Mouse (Mus musculus) heart, adult 18-20 months (tissue): ENCODE results near the gene Tbc1d8b. TPM values are rescaled to one million over a fixed set of nuclear protein-coding genes. Genes with fewer than 3 reads are reported as not detected.
"Not testable (repeated sequence)": the region's sequence is repeated elsewhere in the genome, so short reads cannot be mapped to it uniquely, and the experiment has no call there.

Experiments used
- DNase-seq, 2 experiments: peaks; one replicate each; pipeline ENCODE4 v3.0.0; 2021 to 2022; ENCODE audit warnings: mixed read lengths in 1 of 2
- long read RNA-seq, 2 experiments: library from polyadenylated mRNA; stranded (forward); transcript quantifications; one replicate each; pipeline ENCODE4 v2.0.0; 2021
- total RNA-seq, 2 experiments: library from RNA; stranded (reverse); gene quantifications; 2 replicates each; pipeline ENCODE4 v1.2.3; 2021

The Tbc1d8b gene
- 1 to 10 TPM; 5.6 to 5.7 TPM for total RNA-seq
- long read RNA-seq, experiment 1 = 0 reads
- long read RNA-seq, experiment 2 = 0 reads

DNA sequence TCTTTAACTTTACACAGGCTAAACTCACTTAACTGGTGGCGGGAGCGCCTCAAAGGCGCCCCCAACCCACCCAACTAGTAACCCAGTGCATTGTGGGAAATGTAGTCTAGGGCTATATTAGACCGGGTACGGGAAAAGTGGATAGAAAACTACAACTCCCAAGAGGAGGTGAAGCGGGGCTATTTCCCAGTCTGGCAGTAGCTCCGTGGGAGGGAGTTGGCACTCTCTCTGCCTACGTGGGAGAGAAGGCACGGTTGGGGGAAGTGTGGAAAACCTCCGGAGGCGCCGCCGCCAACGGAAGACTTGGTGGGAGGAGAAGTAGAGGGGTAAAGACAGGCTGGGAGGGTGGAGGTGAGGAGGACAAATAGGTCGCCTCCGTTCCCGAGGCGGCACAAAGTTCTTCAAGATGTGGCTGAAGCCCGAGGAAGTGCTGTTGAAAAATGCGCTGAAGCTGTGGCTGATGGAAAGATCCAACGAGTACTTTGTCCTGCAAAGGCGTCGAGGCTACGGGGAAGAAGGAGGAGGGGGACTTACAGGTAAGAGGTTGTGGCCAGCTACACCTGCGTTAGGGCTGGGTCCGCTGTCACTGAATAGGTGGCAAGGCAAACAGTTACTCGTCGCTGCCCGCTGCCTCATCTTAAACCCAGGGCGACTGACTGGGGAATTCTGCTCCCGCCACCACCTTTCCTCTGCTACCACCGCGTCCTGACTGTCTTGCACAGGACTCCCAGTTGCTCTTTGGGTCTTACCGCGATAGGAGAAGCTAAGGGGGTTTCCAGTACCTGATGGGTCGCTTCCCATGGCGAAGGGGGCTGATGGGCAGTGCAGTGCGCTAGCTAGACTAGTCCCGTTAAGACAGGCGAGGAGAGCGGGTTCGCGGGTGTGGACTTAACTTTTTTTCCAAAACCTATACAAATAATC lies at the start of gene Tbc1d8b:
TSS of gene Tbc1d8b (plus strand) at position 222 of the 921 bp plus-strand sequence.
- peak; percentile 89 to 94 for DNase-seq

DNA sequence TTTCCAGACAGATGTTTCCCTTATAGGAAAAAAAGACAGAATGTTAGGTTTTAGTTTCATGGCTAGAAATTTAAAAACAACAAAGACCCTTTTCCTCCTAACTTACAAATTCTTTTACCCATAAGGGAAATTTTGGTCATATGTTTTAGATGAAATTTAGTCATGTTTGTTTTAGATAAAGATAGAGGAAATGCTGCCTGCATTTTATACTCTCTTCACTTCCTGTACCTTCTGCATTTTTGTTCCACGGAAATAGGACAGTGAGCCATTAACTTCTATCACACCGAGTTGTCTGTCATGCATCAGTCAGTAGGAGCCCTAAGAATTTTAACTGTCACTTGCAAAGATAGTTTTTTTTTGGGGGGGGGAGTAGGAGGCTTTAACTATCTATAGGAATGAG lies 45.1 kb upstream of the Tbc1d8b start:
- no peak for DNase-seq

DNA sequence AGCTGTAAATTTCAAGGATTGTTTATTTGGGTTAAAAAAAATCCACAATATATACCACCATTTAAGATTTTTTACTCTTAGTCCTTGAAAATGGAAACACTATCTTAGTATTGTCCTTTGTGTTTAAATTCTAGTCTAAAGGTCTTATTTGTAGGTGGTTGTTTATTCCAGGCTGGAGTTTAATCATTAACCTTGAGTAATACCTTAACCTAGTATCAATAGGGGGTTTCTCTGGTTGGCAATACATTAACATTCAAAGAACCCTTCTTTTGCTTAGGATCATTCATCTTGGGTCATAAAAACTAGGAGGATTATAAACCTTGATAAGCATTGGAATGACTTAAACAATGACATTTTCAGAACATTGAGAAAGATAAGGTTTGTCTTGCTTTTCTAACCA lies 44.4 kb upstream of the Tbc1d8b start:
- DNase-seq = no peak

DNA sequence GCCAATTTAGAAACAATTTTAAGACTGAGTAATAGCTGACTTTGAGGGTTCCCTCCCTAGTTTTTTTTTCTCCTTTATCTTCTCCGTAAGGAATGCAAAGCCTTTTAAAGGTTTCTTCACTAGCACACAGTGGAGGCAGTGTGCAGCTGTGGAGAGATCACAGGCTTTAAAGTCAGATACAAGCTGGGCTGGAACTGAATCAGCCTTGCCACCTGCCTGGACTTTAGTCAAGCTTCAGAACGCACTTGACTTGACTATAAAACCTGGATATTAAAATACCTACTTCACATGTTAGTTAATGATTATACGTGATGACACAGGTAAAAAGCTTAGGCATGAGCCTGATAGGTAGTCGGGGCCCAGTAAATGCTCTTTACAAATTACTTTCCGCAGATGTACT lies 32.6 kb upstream of the Tbc1d8b start:
- no peak for DNase-seq

DNA sequence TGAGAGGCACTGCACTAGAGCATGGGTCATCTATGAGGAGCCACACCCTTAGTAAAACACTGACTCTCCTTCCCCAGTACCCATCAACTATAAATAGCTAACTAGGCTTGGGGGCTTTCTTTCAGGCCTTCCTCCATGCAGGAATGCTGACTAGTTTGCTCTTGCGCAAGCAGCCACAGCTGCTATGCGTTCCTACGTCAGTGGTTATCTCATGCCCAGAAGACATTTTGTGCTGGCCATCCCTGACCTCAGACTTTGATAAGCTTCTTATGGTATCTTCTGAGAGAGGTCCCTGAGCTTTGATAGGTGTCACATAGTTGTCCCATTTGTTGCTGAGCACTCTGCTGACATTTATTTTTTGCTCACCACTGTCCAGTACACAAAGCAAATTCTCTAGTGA lies 31.5 kb upstream of the Tbc1d8b start:
- peak; percentile 7 to 8 for DNase-seq

DNA sequence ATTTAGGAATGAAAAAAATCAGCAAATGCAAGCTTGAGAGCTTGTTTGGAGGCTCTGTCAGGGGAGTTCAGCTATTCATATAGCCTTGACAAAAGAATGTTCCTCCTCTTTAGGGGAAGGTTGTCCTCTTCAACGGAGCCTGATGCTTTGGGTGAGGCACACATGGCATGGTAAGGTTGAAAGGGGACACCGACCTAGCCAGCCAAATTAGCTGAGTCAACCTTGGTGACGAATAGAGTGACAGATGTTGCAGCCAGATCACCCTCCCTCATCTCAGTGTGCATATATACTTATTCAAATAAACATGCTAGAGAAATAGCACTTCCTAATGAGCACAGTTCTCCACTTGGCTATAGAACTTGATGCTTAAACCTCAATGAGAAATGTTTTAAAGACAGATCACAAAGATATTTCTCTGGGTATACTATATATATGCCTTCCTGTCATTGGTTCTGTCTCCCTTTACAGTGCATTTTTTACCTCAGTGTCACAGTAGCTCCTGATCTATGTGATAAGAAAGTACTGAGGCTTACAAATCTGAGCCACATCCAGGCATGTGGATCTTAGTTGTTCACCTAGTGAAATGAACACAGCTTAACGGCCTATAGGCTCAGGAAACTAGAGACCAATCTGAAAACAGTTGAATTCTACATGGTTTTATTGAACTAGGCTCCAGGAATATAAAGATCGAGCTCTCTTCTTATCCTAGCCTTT lies 30.3 kb upstream of the Tbc1d8b start:
- no peak for DNase-seq

DNA sequence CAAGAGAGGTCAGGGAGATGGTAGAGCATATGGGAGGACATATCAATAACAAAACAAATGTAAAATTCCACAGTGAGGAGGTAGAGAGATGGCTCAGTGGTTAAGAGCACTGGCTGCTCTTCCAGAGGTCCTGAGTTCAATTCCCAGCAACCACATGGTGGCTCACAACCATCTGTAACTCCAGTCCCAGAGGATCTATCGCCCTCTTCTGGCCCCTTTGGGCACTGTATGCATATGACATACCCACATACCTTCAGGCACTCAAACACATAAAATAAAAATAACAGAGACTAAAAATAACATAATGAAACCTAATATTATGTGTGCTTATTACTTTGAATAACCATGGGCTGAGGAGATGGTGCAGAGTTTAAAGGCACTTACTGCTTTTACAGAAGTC lies 22.7 kb upstream of the Tbc1d8b start:
- no peak for DNase-seq

DNA sequence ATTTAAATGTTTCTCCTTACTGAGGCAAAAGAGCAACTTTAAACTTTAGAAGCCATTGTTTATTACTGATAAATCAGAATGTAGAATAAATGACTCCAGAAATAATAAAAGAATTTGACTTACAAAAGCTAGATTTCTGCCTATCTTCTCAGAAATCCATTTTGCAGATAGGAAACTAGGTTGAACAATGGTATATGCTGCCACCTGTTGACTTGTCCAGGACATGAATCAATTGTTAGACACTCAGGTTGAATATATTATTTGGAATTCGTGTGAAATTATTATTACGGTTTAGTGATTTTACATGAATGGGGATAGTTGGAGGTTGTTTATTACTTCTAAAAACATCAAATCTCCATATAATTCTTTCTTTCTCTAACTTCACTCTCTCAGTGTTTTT lies 19.0 kb upstream of the Tbc1d8b start:
- no peak for DNase-seq

DNA sequence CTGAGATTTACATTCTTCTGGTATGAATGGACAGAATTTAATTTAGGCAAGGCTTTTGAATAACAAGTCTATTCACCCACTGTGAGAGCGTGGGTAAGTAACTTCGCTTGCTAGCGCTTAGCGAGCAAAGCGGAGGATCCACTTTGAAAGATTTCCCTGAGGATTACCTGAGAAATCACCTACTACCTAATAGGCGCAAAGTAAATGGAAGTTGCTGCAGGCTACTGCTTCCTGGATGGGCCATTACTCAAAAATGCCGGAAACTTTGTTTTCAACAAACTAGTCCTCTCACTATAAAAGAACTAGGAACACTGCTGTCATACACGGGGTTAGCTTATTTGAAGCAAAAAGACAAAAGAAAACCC lies 404 bp upstream of the Tbc1d8b start:
- DNase-seq = no peak

DNA sequence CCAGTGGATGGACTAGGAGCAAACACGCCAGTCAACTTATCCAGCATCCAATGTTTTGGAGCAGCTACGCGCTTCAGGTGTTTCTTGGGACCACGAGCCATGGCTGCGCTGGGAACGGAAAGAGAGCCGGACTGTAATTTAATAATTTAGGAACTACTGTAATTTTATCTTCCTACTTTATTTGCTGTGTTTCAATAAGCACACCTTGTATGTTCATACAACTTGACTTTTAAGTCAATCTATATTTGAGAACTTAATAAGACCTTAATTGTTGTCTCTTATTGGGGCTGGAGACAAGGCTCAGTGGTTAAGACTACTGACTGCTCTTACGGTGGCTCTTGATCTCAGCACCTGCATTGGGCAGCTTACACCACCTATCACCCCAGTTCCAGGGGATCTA lies 29.6 kb downstream of the Tbc1d8b start, which contains the start of gene Gm15013:
TSS of gene Gm15013 (minus strand) at position 101 of the 400 bp plus-strand sequence.
- no peak for DNase-seq

DNA sequence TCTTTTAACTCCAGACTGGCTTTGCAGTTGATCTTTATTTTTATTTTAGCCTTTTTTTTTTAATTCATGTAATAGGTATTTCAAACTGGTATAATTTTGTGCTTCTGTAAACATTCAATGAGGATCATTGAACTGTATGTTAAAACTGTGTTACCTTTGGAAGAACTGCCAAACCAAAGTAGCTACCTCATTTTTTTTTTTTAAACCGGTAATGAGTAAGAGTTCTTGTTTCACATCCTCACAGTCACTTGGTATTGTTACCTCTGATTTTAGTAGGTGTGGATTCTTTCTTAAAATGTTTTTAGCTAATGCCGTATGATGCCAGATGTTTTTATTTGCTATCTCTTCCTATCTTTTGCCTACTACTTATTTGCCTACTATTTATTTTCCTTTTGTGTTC lies 37.6 kb downstream of the Tbc1d8b start:
- no peak for DNase-seq

DNA sequence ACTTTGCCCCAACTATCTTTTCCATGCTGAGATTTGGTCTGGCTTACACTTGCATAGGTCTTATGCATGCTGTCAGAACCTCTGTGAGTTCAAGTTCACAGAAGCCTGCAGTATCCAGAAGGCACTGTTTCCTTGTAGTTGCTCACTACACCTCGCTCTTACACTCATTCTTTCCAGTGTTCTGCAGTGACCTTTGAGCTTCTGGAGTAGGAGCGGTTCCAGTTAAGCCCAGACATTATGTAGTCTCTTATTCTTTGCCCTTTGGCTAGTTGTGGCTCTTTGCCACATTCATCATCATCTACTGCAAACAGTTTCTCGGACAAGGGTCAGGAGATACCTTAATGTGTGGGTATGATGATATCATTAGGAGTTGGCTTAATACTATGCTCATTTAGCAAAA lies 45.7 kb downstream of the Tbc1d8b start:
- DNase-seq = no peak

DNA sequence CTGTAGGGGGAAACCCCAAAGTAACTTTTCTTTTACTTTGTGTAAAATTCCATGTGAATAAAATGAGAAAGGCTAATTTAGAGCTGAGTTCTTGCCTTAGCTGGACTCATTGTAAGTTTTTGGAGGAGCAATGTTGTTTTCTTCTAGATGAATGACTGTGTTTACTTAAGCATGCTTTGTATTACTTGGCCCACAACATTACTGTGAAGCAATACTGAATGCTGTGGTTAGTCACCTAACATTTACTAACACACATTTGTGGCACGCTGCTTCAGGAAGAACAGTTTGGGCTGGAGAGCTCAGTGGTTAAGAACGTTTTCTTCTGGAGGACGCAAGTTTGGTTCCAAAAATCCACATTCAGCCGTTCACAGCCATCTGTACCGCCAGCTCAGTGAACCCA lies 52.3 kb downstream of the Tbc1d8b start:
- DNase-seq = no peak

DNA sequence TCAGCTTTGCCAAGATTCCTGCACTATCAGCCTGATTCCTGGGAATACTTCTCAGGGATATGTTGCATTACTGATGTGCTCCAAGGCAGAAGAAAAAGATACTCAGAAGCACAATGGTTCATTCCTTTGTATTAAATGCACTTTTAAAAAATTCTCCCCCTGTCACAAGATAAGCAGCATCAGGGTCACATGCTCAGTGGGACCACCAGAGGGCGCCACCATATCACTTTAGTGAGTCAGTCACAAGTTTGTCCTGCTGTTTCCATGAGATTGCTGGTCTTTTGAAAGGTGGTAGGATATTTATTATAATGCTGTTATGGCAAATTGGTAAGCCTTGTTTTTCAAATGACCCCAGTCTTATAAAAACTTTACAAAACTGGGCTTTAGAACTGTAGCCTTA lies 67.1 kb downstream of the Tbc1d8b start:
- DNase-seq = peak; percentile 4 to 60

DNA sequence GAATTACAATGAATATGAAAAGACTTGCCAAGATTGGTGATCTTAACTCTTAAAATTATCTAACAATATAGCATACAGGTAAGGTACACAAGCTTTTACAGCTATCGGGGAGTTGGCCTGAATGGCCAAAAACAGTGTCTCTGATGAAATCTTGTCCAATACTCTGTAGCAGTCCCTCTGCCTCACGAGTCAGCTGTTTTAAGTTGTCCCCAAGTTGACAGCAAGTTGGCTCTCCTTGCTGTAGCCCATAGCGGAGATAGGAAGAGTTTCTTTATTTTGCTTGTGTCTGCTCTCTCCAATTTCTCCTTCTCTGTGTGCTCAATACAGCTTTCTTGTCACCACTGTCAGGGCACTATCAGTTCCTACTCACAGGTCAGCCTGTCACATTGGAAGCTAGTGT lies 73.8 kb downstream of the Tbc1d8b start:
- DNase-seq = not testable (repeated sequence)

DNA sequence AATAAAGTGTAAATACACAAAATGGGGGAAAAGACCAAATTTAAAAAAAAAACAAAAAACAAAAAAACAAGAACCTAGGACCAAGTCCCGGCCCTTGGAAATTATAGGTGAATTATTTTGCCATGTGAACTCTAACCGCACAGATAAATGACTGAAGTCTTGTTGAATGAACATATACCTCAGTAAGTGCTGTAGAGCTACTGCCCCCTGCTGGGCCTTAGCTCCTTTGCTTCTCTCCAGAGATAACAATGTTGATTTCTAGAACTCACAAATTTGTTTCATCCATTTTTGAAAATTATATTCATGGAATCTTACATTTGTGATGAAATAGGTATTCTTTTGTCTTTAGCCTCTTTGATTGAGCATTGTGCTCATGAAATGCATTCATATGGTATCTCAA lies 77.8 kb downstream of the Tbc1d8b start:
- peak in 1 of 2 experiments; percentile 18 for DNase-seq

DNA sequence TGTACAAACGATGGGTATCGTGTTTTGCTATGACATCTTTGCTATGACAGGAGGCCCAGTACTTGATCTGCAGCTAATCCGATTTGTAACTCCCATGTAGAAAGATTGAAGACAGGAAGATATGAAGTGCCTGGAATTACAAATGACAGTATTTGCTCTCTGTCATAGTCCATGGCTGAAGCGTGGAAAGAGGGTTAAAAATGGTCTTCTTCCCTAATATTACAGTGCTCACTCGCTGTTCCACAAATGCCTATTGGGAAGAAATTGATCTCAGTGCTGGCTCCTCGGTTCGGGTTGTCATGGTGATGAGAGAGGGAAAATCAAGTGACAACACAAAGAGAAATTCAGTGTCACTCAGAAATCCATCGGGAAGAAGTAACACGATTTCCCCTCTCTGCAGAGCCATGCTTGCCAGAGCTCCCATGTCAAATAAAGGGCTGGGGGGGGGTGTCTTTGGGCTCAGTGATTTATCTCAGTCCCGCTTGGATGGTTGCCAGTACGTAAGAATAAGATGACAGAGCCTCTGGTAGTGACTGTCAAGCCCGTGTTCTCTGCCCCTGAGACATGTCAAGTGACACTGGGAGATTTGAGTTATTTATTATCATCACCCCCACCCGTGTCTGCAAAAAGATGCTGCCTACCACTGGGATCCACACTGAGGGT lies 85.3 kb downstream of the Tbc1d8b start:
- DNase-seq = no peak

DNA sequence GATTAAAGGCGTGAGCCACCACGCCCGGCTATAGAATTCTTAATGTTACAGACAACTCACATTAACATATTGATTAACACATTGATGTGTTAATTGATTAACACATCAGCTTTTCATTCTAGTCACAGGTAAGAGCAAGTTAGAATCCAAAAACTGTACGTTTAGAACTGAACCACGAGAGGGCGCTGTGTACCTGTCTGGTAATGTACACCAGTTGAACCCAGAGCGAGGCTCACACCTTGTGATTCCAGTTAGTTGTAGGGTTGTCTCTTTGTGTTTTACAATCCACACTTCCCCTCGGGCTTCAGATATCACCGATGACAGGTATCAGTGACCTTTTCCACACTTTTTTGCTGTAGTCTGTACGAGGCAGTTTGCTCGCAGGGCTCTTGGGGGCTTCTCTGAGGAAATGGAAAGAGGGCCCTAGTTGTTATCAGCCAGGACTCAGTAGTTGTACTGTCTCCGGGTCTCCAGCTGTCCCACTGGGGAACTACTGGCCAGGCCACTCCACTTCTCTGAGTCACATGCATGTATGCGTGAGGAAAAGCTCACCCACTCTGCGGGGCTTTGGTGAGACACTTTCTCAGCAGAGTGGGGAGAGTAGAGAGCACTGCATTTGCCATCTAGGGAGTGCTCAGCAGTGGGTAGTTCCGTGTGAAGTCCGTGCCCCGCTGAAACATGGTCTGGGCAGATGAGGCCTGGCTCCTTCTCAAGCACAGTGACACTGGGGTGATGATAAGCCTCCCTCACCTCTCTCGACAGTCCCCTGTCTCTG lies 89.7 kb downstream of the Tbc1d8b start:
- DNase-seq = peak; percentile 20 to 61

DNA sequence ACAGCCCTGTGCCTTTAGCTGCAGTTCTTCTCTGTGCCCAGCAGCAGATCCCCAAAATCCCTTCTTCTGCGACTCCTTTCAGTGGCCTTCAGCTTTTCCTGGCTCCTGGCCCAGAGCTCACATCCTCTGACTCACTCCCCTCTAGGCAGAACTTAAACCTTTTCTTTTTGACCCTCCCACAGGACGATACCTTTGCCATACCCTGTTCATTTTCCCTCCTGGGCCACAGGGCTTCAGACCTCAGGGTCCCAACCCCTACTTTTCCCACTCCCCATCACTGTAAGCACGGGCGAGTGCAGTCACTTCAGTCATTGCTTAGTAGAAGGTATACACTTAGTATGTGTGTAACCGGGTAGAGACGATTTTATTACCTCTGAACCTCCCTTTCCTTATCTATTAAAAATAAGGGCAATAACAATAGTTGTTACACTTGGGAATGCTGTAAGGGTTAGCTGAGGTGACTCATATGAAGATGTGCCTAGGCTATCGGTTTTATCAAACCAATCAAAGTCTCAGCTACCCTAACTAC lies 90.4 kb downstream of the Tbc1d8b start:
- peak in 1 of 2 experiments; percentile 6 for DNase-seq

DNA sequence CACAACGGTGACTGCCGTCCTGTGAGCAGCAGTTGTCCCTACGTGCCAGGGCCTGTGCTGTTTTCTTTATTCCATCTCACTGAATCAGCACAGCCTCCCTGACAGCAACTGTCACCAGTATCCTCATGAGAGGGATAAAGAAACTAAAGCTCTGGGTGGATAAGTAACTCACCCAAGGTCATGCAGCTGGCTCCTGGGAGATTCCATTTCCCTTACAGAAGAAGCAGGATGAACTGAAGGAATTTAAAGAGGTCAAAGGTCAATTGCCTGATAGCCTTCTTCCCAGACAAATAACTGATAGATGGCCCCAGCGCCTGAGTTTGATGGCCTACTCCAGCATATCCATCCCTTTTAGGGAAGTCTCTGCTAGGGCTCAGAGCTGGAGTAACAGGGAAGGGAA lies 92.6 kb downstream of the Tbc1d8b start:
- DNase-seq = no peak

DNA sequence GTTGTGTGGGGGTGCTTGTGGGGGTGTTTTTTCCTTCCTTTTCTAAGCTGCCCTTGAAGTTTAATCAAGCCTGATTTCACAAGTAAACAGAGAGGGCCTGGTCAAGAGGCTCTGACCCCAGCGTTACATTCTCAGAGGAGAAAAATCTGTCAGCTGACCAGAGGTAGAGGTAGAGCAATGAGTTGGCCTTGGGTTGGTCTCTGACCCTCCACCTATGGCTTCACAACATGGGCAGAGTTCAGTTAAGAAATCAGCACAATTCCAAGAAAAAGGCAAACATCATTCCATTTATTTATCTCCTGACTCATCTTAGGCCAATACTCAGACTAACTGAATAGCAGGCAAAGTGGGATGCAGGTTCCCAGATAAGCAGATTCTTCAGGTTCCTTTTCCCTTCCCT lies 94.1 kb downstream of the Tbc1d8b start:
- DNase-seq = no peak

DNA sequence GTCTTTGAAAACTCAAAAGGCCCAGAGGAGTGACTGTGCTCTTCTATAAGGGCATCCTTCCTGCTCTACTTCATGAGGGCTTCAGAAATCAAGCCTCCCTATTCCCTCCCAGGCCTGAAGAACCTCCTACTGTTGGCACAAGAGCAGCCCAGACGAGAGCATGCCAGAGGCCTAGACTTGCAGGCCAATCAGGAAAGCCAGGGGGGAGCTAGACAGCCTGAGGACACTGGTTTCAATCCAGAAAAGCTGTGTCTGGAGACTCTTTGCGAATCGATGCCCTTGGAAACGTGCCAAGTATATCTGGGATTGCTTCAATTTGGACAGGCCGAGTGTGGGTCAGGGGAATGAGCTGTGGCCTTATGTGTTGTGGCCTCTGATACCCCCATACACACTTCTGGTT lies 94.6 kb downstream of the Tbc1d8b start:
- no peak for DNase-seq
